Mouse (Mus musculus) C2C12 (cell line): ENCODE results near the gene Gdi2.

Source experiments
- CEBPB ChIP-seq: IDR thresholded peaks from one replicate; pipeline ENCODE4 v1.6.1; 2011; ENCODE audit warnings: low read depth, mild to moderate bottlenecking, control low read depth, moderate library complexity
- CTCF ChIP-seq: IDR thresholded peaks from one replicate; pipeline ENCODE4 v1.5.1; 2011; ENCODE audit not compliant: control insufficient read depth, insufficient read depth, insufficient read length
- FOSL1 ChIP-seq: IDR thresholded peaks from one replicate; pipeline ENCODE4 v1.8.0; 2011; ENCODE audit warnings: mild to moderate bottlenecking, low read length; ENCODE audit not compliant: poor library complexity, insufficient read depth, severe bottlenecking
- MAX ChIP-seq: IDR thresholded peaks from one replicate; pipeline ENCODE4 v1.6.1; 2011; ENCODE audit warnings: mild to moderate bottlenecking, control low read depth
- MYOD1 ChIP-seq: IDR thresholded peaks from one replicate; pipeline ENCODE4 v1.6.1; 2011; ENCODE audit warnings: low read depth; ENCODE audit not compliant: control insufficient read depth, insufficient read length
- MYOG ChIP-seq: IDR thresholded peaks from one replicate; pipeline ENCODE4 v1.6.1; 2011; ENCODE audit not compliant: control insufficient read depth, insufficient read length; ENCODE audit errors: extremely low read depth

GRCm38 (mm10) chr13:3610795-3611438 is 73.1 kb downstream of the Gdi2 start, which contains the start of gene Fam208b:
- no peak for TF ChIP-seq CTCF
- TF ChIP-seq FOSL1: no peak
- no peak for TF ChIP-seq CEBPB
- peak; percentile 96 for TF ChIP-seq MAX
- TF ChIP-seq MYOD1: no peak
- TF ChIP-seq MYOG: no peak
